Mouse (Mus musculus) embryonic facial prominence, embryonic 14.5 days (tissue): ENCODE data around the gene 1700109H08Rik. TPM values are rescaled to one million over a fixed set of nuclear protein-coding genes. Genes with fewer than 3 reads are reported as not detected.
"Not testable (repeated sequence)": the region's sequence is repeated elsewhere in the genome, so short reads cannot be mapped to it uniquely, and the experiment has no call there.

Experiments
- ATAC-seq: fragments of 200-750 bp; cut with Nextera tagmentation; 2 replicates; pipeline ENCODE4 v1.8.0; 2017; ENCODE audit warnings: low read depth, moderate number of reproducible peaks, moderate TSS enrichment
- DNase-seq: peaks from one replicate; pipeline ENCODE4 v3.0.0-alpha.2; 2015; ENCODE audit warnings: low spot score
- H3K27ac ChIP-seq: fragments of 300-500 bp; sonication (generic); replicated peaks from 2 replicates; pipeline ENCODE4 v1.5.1; 2014; ENCODE audit warnings: low read depth, mild to moderate bottlenecking, low read length, moderate library complexity
- H3K27me3 ChIP-seq: fragments of 300-500 bp; sonication (generic); replicated peaks from 2 replicates; pipeline ENCODE4 v1.6.1; 2014; ENCODE audit warnings: low read length; ENCODE audit not compliant: control insufficient read depth, insufficient read depth
- H3K36me3 ChIP-seq: fragments of 300-500 bp; sonication (generic); 2 replicates; pipeline ENCODE4 v1.6.1; 2014; ENCODE audit warnings: low read length, mixed read lengths; ENCODE audit not compliant: control insufficient read depth, insufficient read depth
- H3K4me1 ChIP-seq: fragments of 300-500 bp; sonication (generic); 2 replicates; pipeline ENCODE4 v1.6.1; 2014; ENCODE audit warnings: antibody characterized with exemption, low read length; ENCODE audit not compliant: control insufficient read depth, insufficient read depth
- H3K4me2 ChIP-seq: fragments of 300-500 bp; sonication (generic); 2 replicates; pipeline ENCODE4 v1.6.1; 2014; ENCODE audit warnings: low read depth, mild to moderate bottlenecking, low read length, moderate library complexity, mixed read lengths
- H3K4me3 ChIP-seq: fragments of 300-500 bp; sonication (generic); 2 replicates; pipeline ENCODE4 v1.5.1; 2014; ENCODE audit warnings: low read depth, mild to moderate bottlenecking, low read length
- H3K9ac ChIP-seq: fragments of 300-500 bp; sonication (generic); 2 replicates; pipeline ENCODE4 v1.6.1; 2014; ENCODE audit warnings: low read depth, mild to moderate bottlenecking, low read length, moderate library complexity, mixed read lengths
- H3K9me3 ChIP-seq: fragments of 300-500 bp; sonication (generic); 2 replicates; pipeline ENCODE4 v1.6.1; 2016; ENCODE audit warnings: low read length; ENCODE audit not compliant: control insufficient read depth
- WGBS: fragments of 180-500 bp; shearing (Covaris S2); extraction: QIAGEN DNeasy Blood & Tissue Kit; methylation state at CpG from one replicate; pipeline ENCODE4 v1.1.7; 2014; 5-methylcytosine and 5-hydroxymethylcytosine counted together
- polyA plus RNA-seq: library from polyadenylated mRNA; unstranded; fragments of >200 nt; fragmentation: Nextera tagmentation; extraction: Ambion mirVana; gene quantifications from 2 replicates; pipeline ENCODE4 v1.2.1, GENCODE M21; 2014

Gene 1700109H08Rik
- polyA plus RNA-seq, 1 experiment from 2014 or later, result 1.5 TPM

- WGBS, result 97% methylated on average over 2 of the region's 2 CpGs
- H3K4me1 ChIP-seq, DNase-seq, ATAC-seq, H3K9me3 ChIP-seq, H3K27me3 ChIP-seq, H3K9ac ChIP-seq, H3K27ac ChIP-seq, H3K4me3 ChIP-seq, H3K4me2 ChIP-seq: not testable (repeated sequence)
- H3K36me3 ChIP-seq, result peaks cover 35% of the 10 kb centered on the region
Observed at GRCm38 (mm10) chr5:3611835-3612234, 40.5 kb downstream of the 1700109H08Rik start.

GRCm38 (mm10) chr5:3620486-3620885 lies 49.1 kb downstream of the 1700109H08Rik start:
- no peak for DNase-seq
- H3K4me2 ChIP-seq, result no peak overlapping the region
- no peak overlapping the region for H3K4me3 ChIP-seq
- H3K9me3 ChIP-seq, result no peaks in the 10 kb centered on the region
- H3K36me3 ChIP-seq, result peaks cover 60% of the 10 kb centered on the region
- H3K4me1 ChIP-seq, result no peaks in the 10 kb centered on the region
- H3K27me3 ChIP-seq, result no peaks in the 10 kb centered on the region
- 87% methylated on average over 7 of the region's 7 CpGs for WGBS
- no peak overlapping the region for H3K9ac ChIP-seq
- no peak overlapping the region for H3K27ac ChIP-seq
- ATAC-seq, result no peak

GRCm38 (mm10) chr5:3630055-3630454 lies 58.7 kb downstream of the 1700109H08Rik start:
- ATAC-seq (no peak), DNase-seq (no peak)
- H3K4me1 ChIP-seq, result no peaks in the 10 kb centered on the region
- H3K4me2 ChIP-seq, result no peak overlapping the region
- H3K4me3 ChIP-seq, result no peak overlapping the region
- 83% methylated on average over 5 of the region's 5 CpGs for WGBS
- H3K9me3 ChIP-seq, result no peaks in the 10 kb centered on the region
- no peak overlapping the region for H3K27ac ChIP-seq
- no peaks in the 10 kb centered on the region for H3K27me3 ChIP-seq
- H3K36me3 ChIP-seq, result peaks cover 33% of the 10 kb centered on the region
- H3K9ac ChIP-seq, result no peak overlapping the region

- H3K4me2 ChIP-seq, result no peak overlapping the region
- whole genome bisulfite sequencing, result 71% methylated on average over 16 of the region's 16 CpGs
- H3K4me1 ChIP-seq, result no peaks in the 10 kb centered on the region
- no peak for DNase-seq
- H3K4me3 ChIP-seq, result no peak overlapping the region
- no peak; the same call in 1 of the 2 replicates for ATAC-seq
- no peaks in the 10 kb centered on the region for H3K9me3 ChIP-seq
- H3K9ac ChIP-seq, result no peak overlapping the region
- no peak overlapping the region for H3K27ac ChIP-seq
- peaks cover 34% of the 10 kb centered on the region for H3K36me3 ChIP-seq
- no peaks in the 10 kb centered on the region for H3K27me3 ChIP-seq
Observed at GRCm38 (mm10) chr5:3631512-3632271, 60.3 kb downstream of the 1700109H08Rik start.

- DNase-seq, result no peak
- Histone ChIP-seq H3K36me3 (peaks cover 34% of the 10 kb centered on the region), H3K9ac (no peak overlapping the region), H3K4me2 (no peak overlapping the region), H3K27ac (no peak overlapping the region), H3K4me1 (no peaks in the 10 kb centered on the region), H3K4me3 (no peak overlapping the region), H3K9me3 (no peaks in the 10 kb centered on the region), H3K27me3 (no peaks in the 10 kb centered on the region)
- 77% methylated on average over 5 of the region's 5 CpGs for WGBS
- ATAC-seq, result no peak
Observed at GRCm38 (mm10) chr5:3632285-3632684, 60.9 kb downstream of the 1700109H08Rik start.

GRCm38 (mm10) chr5:3633315-3633714 lies 61.9 kb downstream of the 1700109H08Rik start:
- Histone ChIP-seq H3K27me3 (no peaks in the 10 kb centered on the region), H3K9ac (no peak overlapping the region), H3K4me1 (no peaks in the 10 kb centered on the region), H3K4me2 (no peak overlapping the region), H3K9me3 (no peaks in the 10 kb centered on the region), H3K27ac (no peak overlapping the region), H3K4me3 (no peak overlapping the region), H3K36me3 (peaks cover 32% of the 10 kb centered on the region)
- WGBS, result 93% methylated on average over 13 of the region's 13 CpGs
- DNase-seq (no peak), ATAC-seq (no peak)

- ATAC-seq, result no peak
- H3K27me3 ChIP-seq, result no peaks in the 10 kb centered on the region
- DNase-seq, result no peak
- WGBS, result 72% methylated on average over 4 of the region's 4 CpGs
- H3K36me3 ChIP-seq, result peaks cover 32% of the 10 kb centered on the region
- no peaks in the 10 kb centered on the region for H3K9me3 ChIP-seq
- no peak overlapping the region for H3K4me2 ChIP-seq
- H3K4me3 ChIP-seq, result no peak overlapping the region
- no peak overlapping the region for H3K27ac ChIP-seq
- H3K9ac ChIP-seq, result no peak overlapping the region
- no peaks in the 10 kb centered on the region for H3K4me1 ChIP-seq
Observed at GRCm38 (mm10) chr5:3633951-3634350, 62.6 kb downstream of the 1700109H08Rik start.
